Mouse (Mus musculus): ENCODE results near the gene Pla2g2c. TPM values are rescaled to one million over a fixed set of nuclear protein-coding genes. Genes with fewer than 3 reads are reported as not detected.

The Pla2g2c gene
- polyA plus RNA-seq, 1 experiment from 2014 or later: not detected

DNA sequence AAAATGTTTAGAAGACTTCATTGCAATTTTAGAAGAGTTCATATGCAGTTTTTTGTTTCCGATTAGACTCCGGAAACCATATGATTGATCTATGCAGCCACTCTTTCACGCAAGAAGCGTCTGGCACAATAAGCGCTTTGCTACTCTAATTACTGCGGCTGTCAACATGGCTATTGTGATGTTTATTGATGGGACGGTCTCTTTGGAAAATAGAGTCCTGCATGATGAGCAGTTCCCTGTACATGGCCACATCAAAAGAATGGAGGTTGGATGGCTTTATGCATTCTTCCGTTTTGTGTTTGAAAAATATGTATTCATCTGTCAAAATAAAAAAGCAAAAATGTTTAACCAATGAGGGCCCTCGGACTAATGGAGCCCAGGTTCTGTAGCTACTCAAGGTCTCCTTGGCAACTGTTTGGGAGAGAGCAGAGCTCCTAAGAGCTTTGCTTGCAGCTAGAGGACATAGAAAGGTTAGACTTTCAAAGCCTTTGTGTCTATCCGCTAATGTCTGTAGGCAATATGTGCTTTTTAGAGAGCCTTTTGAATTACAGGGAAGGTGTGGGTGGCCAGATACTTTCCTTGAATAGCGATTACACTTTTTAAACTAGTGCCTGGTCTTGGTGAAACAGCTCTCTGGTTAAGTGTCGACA lies 31.4 kb upstream of the Pla2g2c start:
- no peaks in the 10 kb centered on the region for H3K36me3 ChIP-seq (ENCODE audit: control insufficient read depth, insufficient read depth)
- no peak overlapping the region for H3K27ac ChIP-seq (ENCODE audit: low read length)
- no peaks in the 10 kb centered on the region for H3K4me1 ChIP-seq (ENCODE audit: control insufficient read depth, insufficient read depth, low read length)
- peaks cover 50% of the 10 kb centered on the region for H3K27me3 ChIP-seq (ENCODE audit: control insufficient read depth, insufficient read depth, low read length)
- no peak overlapping the region for H3K4me3 ChIP-seq (ENCODE audit: low read length)
- 66% methylated on average over 12 of the region's 12 CpGs for WGBS
- ATAC-seq (replicated peaks; ENCODE audit: extremely low read depth, insufficient read depth, low FRiP score): no peak
- no peak overlapping the region for H3K9ac ChIP-seq (ENCODE audit: low read length)
- H3K9me3 ChIP-seq (replicated peaks; ENCODE audit: control insufficient read depth, low read length): no peaks in the 10 kb centered on the region
- H3K4me2 ChIP-seq (ENCODE audit: low read depth, low read length): no peak overlapping the region

DNA sequence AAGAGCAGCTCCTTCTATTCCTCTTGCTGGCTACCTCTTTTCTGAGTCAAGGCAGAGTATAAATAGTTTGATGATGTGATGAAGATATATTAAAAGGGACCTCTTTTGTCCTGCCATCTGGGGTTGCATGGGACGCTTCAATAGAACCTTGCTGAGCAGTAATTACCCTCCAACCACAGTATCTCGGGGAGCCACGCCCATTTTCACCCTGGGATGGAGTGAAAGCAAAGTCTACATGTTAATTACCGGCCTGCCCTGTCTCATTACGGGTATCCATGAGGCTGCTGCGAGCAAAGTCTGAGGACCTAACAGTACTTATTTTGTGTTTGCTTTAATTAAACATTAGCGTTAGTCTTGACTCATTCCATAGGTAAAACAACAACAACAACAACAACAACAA lies 27.9 kb upstream of the Pla2g2c start:
- Histone ChIP-seq H3K4me2 (ENCODE audit: low read depth, low read length) (no peak overlapping the region), H3K27ac (ENCODE audit: low read length) (no peak overlapping the region), H3K9ac (ENCODE audit: low read length) (no peak overlapping the region), H3K36me3 (ENCODE audit: control insufficient read depth, insufficient read depth) (no peaks in the 10 kb centered on the region), H3K9me3 (replicated peaks; ENCODE audit: control insufficient read depth, low read length) (0 out of 2 replicates have a peak, but pooled peaks cover 2% of the 10 kb centered on the region), H3K4me3 (ENCODE audit: low read length) (no peak overlapping the region), H3K4me1 (ENCODE audit: control insufficient read depth, insufficient read depth, low read length) (no peaks in the 10 kb centered on the region), H3K27me3 (ENCODE audit: control insufficient read depth, insufficient read depth, low read length) (peaks cover 19% of the 10 kb centered on the region)
- no peak for ATAC-seq (replicated peaks; ENCODE audit: extremely low read depth, insufficient read depth, low FRiP score)
- 46% methylated on average over 7 of the region's 7 CpGs for WGBS

GRCm38 (mm10) chr4:138697166-138697860 lies 27.3 kb upstream of the Pla2g2c start:
- 49% methylated on average over 9 of the region's 10 CpGs for WGBS
- no peak overlapping the region for H3K27ac ChIP-seq (ENCODE audit: low read length)
- H3K4me1 ChIP-seq (ENCODE audit: control insufficient read depth, insufficient read depth, low read length): no peaks in the 10 kb centered on the region
- no peak overlapping the region for H3K4me3 ChIP-seq (ENCODE audit: low read length)
- H3K4me2 ChIP-seq (ENCODE audit: low read depth, low read length): no peak overlapping the region
- ATAC-seq (replicated peaks; ENCODE audit: extremely low read depth, insufficient read depth, low FRiP score): no peak
- no peak overlapping the region for H3K9ac ChIP-seq (ENCODE audit: low read length)
- H3K27me3 ChIP-seq (ENCODE audit: control insufficient read depth, insufficient read depth, low read length): peaks cover 15% of the 10 kb centered on the region
- no peaks in the 10 kb centered on the region for H3K36me3 ChIP-seq (ENCODE audit: control insufficient read depth, insufficient read depth)
- H3K9me3 ChIP-seq (replicated peaks; ENCODE audit: control insufficient read depth, low read length): 0 out of 2 replicates have a peak, but pooled peaks cover 2% of the 10 kb centered on the region

- 36% methylated on average over 2 of the region's 2 CpGs for WGBS
- no peak overlapping the region for H3K27ac ChIP-seq (ENCODE audit: low read length)
Observed at GRCm38 (mm10) chr4:138698296-138698695, 26.3 kb upstream of the Pla2g2c start.

GRCm38 (mm10) chr4:138700184-138700982 lies 24.2 kb upstream of the Pla2g2c start:
- no peak overlapping the region for H3K9ac ChIP-seq (ENCODE audit: low read length)
- H3K27ac ChIP-seq (ENCODE audit: low read length): no peak overlapping the region
- H3K36me3 ChIP-seq (ENCODE audit: control insufficient read depth, insufficient read depth): no peaks in the 10 kb centered on the region
- 29% methylated on average over 15 of the region's 15 CpGs for WGBS
- H3K4me1 ChIP-seq (ENCODE audit: control insufficient read depth, insufficient read depth, low read length): no peaks in the 10 kb centered on the region
- no peak overlapping the region for H3K4me2 ChIP-seq (ENCODE audit: low read depth, low read length)
- H3K27me3 ChIP-seq (ENCODE audit: control insufficient read depth, insufficient read depth, low read length): peaks cover 6% of the 10 kb centered on the region
- H3K4me3 ChIP-seq (ENCODE audit: low read length): no peak overlapping the region
- H3K9me3 ChIP-seq (replicated peaks; ENCODE audit: control insufficient read depth, low read length): 0 out of 2 replicates have a peak, but pooled peaks cover 2% of the 10 kb centered on the region
- no peak; the same call in 1 of the 2 replicates for ATAC-seq (replicated peaks; ENCODE audit: extremely low read depth, insufficient read depth, low FRiP score)

More at GRCm38 (mm10) chr4:138698296-138698695, 26.3 kb upstream of the Pla2g2c start:
- no peak for ATAC-seq (replicated peaks; ENCODE audit: extremely low read depth, insufficient read depth, low FRiP score)
- Histone ChIP-seq H3K4me2 (ENCODE audit: low read depth, low read length) (no peak overlapping the region), H3K9me3 (replicated peaks; ENCODE audit: control insufficient read depth, low read length) (0 out of 2 replicates have a peak, but pooled peaks cover 2% of the 10 kb centered on the region), H3K4me1 (ENCODE audit: control insufficient read depth, insufficient read depth, low read length) (no peaks in the 10 kb centered on the region), H3K9ac (ENCODE audit: low read length) (no peak overlapping the region), H3K36me3 (ENCODE audit: control insufficient read depth, insufficient read depth) (no peaks in the 10 kb centered on the region), H3K27me3 (ENCODE audit: control insufficient read depth, insufficient read depth, low read length) (peaks cover 7% of the 10 kb centered on the region), H3K4me3 (ENCODE audit: low read length) (no peak overlapping the region)

- ATAC-seq (replicated peaks; ENCODE audit: extremely low read depth, insufficient read depth, low FRiP score): no peak
- 0 out of 2 replicates have a peak, but pooled peaks cover 2% of the 10 kb centered on the region for H3K9me3 ChIP-seq (replicated peaks; ENCODE audit: control insufficient read depth, low read length)
- H3K4me1 ChIP-seq (ENCODE audit: control insufficient read depth, insufficient read depth, low read length): no peaks in the 10 kb centered on the region
- H3K27me3 ChIP-seq (ENCODE audit: control insufficient read depth, insufficient read depth, low read length): peaks cover 6% of the 10 kb centered on the region
- no peak overlapping the region for H3K9ac ChIP-seq (ENCODE audit: low read length)
- H3K27ac ChIP-seq (ENCODE audit: low read length): no peak overlapping the region
- no peaks in the 10 kb centered on the region for H3K36me3 ChIP-seq (ENCODE audit: control insufficient read depth, insufficient read depth)
- no peak overlapping the region for H3K4me2 ChIP-seq (ENCODE audit: low read depth, low read length)
- H3K4me3 ChIP-seq (ENCODE audit: low read length): no peak overlapping the region
- 63% methylated on average over 8 of the region's 8 CpGs for WGBS
Observed at GRCm38 (mm10) chr4:138701111-138701510, 23.5 kb upstream of the Pla2g2c start.

DNA sequence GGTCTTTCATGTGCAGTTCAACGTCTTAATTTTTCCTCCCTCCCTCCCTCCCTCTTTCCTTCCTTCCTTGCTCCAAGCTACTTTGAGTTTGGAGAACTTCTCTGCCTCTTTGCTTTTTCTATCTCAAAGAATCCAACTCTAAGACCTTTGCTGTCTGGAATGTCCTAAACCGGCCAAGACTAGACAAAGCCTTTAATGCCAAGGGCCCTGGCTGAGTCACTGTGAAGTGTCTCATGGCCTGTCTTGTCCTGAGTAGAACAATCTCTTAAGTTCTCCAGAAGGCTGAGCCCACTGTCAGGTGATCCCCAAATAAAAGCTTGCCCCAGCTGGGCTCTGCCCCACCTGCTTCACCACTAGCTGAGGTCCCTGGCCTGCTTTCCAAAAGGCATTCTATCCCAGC lies 22.6 kb upstream of the Pla2g2c start:
- H3K4me2 ChIP-seq (ENCODE audit: low read depth, low read length): no peak overlapping the region
- no peak overlapping the region for H3K9ac ChIP-seq (ENCODE audit: low read length)
- no peak overlapping the region for H3K4me3 ChIP-seq (ENCODE audit: low read length)

DNA sequence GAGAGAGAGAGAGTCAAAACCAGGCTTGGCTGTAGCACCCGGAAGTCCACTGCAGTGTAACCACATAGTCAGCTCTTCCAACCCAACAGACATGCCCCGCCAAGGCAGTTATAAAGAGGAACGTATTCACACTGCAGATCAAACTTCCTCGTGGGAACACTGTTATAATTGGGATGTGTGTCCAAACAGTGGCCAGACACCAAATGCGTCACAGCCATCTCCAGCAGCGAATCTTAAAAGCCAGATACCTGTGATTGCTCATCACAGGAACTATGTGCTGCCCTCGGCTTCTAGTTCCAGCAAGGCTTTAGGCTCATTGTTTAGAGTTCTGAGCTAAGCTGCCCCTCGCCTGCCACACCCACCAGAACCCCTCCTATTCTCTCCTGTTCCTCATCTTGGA lies 22.1 kb upstream of the Pla2g2c start:
- 67% methylated on average over 8 of the region's 8 CpGs for WGBS
- no peaks in the 10 kb centered on the region for H3K36me3 ChIP-seq (ENCODE audit: control insufficient read depth, insufficient read depth)
- no peak overlapping the region for H3K27ac ChIP-seq (ENCODE audit: low read length)
- no peaks in the 10 kb centered on the region for H3K27me3 ChIP-seq (ENCODE audit: control insufficient read depth, insufficient read depth, low read length)
- H3K4me2 ChIP-seq (ENCODE audit: low read depth, low read length): no peak overlapping the region
- no peak for ATAC-seq (replicated peaks; ENCODE audit: extremely low read depth, insufficient read depth, low FRiP score)
- no peak overlapping the region for H3K9ac ChIP-seq (ENCODE audit: low read length)
- H3K9me3 ChIP-seq (replicated peaks; ENCODE audit: control insufficient read depth, low read length): 0 out of 2 replicates have a peak, but pooled peaks cover 2% of the 10 kb centered on the region
- no peaks in the 10 kb centered on the region for H3K4me1 ChIP-seq (ENCODE audit: control insufficient read depth, insufficient read depth, low read length)
- no peak overlapping the region for H3K4me3 ChIP-seq (ENCODE audit: low read length)

More for the DNA sequence above, 22.6 kb upstream of the Pla2g2c start:
- Histone ChIP-seq H3K27ac (ENCODE audit: low read length) (no peak overlapping the region), H3K27me3 (ENCODE audit: control insufficient read depth, insufficient read depth, low read length) (no peaks in the 10 kb centered on the region), H3K9me3 (replicated peaks; ENCODE audit: control insufficient read depth, low read length) (0 out of 2 replicates have a peak, but pooled peaks cover 2% of the 10 kb centered on the region), H3K4me1 (ENCODE audit: control insufficient read depth, insufficient read depth, low read length) (no peaks in the 10 kb centered on the region), H3K36me3 (ENCODE audit: control insufficient read depth, insufficient read depth) (no peaks in the 10 kb centered on the region)
- no peak for ATAC-seq (replicated peaks; ENCODE audit: extremely low read depth, insufficient read depth, low FRiP score)
- WGBS: 57% methylated on average over 2 of the region's 2 CpGs

Measured in heart, embryonic 16.5 days (tissue).